Mouse (Mus musculus): ENCODE data around the gene 2700049A03Rik. TPM values are rescaled to one million over a fixed set of nuclear protein-coding genes. Genes with fewer than 3 reads are reported as not detected.

The 2700049A03Rik gene
- polyA plus RNA-seq, 1 experiment = 1.7 TPM

DNA sequence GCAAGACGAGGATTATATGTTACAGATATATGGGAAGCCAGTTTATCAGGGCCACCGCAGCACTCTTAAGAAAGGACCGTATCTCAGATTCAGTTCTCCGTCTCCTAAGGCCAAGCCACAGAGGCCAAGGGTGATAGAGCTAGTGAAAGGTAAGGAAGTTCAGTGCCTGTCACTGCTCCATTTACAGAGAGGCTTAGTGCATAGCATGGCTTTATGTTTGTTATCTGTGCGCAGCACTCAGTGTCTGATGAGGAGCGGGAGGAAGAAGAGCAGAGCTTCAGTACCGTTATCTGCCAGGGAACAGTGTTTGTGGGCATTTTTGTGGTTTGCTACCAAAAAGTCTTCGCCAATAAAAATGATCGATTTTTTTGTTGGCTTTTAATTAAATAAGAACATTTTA is 27.8 kb downstream of the 2700049A03Rik start:
- DNase-seq (ENCODE audit: low read depth in 1 of 2, low spot score in 2 of 2) = no peak
- no peak for TF ChIP-seq CTCF (IDR thresholded peaks at IDR 0.05; ENCODE audit: extremely low read depth, insufficient read depth, insufficient read length, insufficient replicate concordance)
- no peak for TF ChIP-seq POLR2A (IDR thresholded peaks at IDR 0.05; ENCODE audit: low read depth, low read length)

DNA sequence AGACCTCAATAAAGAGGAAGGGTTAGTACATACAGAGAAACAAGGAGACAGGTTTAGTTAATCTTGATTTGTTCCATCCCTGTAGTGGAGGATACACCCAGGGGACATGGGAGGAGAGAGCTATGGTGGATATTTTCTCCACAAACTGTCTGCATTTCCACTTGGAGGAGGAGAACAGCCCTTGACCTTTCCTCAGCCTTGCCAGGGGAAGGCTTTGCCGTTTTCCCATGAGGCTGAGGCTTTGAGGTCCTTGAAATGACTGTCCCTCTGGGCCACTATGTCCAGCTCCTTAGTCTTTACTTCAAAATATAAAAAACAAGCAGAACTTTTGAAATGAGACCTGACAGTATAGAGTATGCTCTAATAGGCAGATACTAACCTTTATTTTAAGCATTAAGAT is 33.3 kb downstream of the 2700049A03Rik start:
- TF ChIP-seq POLR2A (IDR thresholded peaks at IDR 0.05; ENCODE audit: low read depth, low read length) (no peak), CTCF (IDR thresholded peaks at IDR 0.05; ENCODE audit: extremely low read depth, insufficient read depth, insufficient read length, insufficient replicate concordance) (no peak)
- WGBS = 97% methylated on average over 1 of the region's 1 CpGs
- DNase-seq (ENCODE audit: low read depth in 1 of 2, low spot score in 2 of 2) = no peak
- H3K4me1 ChIP-seq (ENCODE audit: control insufficient read depth, insufficient read depth, insufficient read length) = no peaks in the 10 kb centered on the region
- H3K27ac ChIP-seq (ENCODE audit: insufficient read depth, low read length) = no peak overlapping the region
- no peaks in the 10 kb centered on the region for H3K27me3 ChIP-seq (ENCODE audit: control insufficient read depth, insufficient read depth, low read length)
- H3K4me3 ChIP-seq (ENCODE audit: extremely low read depth, insufficient read depth, insufficient read length) = no peak overlapping the region
- H3K36me3 ChIP-seq (ENCODE audit: control insufficient read depth, insufficient read depth, low read length) = peaks cover 6% of the 10 kb centered on the region; the same call in 1 of the 2 replicates

More for the DNA sequence above, 27.8 kb downstream of the 2700049A03Rik start:
- WGBS = 84% methylated on average over 9 of the region's 9 CpGs
- Histone ChIP-seq H3K4me3 (ENCODE audit: extremely low read depth, insufficient read depth, insufficient read length) (no peak overlapping the region), H3K4me1 (ENCODE audit: control insufficient read depth, insufficient read depth, insufficient read length) (no peaks in the 10 kb centered on the region), H3K27ac (ENCODE audit: insufficient read depth, low read length) (no peak overlapping the region), H3K27me3 (ENCODE audit: control insufficient read depth, insufficient read depth, low read length) (no peaks in the 10 kb centered on the region), H3K36me3 (ENCODE audit: control insufficient read depth, insufficient read depth, low read length) (peaks cover 14% of the 10 kb centered on the region)

DNA sequence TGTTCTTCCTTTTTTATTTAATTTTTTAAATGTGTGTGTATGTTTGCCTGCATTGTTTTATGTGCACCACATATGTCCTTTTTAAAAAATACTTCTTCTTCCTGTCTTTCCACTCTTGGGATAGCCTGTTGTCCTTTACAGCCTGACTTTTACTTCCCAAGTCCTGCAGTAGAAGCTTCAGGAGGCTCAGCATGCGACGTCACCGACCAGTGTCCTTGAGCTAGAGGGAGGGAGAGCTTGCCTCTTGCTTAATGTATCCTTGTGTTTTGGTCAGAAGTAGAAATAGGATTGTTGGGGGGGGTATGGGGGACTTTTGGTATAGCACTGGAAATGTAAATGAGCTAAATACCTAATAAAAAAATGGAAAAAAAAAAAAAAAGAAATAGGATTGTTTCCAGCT is 47.1 kb downstream of the 2700049A03Rik start:
- Histone ChIP-seq H3K4me3 (ENCODE audit: extremely low read depth, insufficient read depth, insufficient read length) (no peak overlapping the region), H3K4me1 (ENCODE audit: control insufficient read depth, insufficient read depth, insufficient read length) (no peaks in the 10 kb centered on the region; the same call in 1 of the 2 replicates), H3K36me3 (ENCODE audit: control insufficient read depth, insufficient read depth, low read length) (peaks cover 13% of the 10 kb centered on the region), H3K27me3 (ENCODE audit: control insufficient read depth, insufficient read depth, low read length) (no peaks in the 10 kb centered on the region), H3K27ac (ENCODE audit: insufficient read depth, low read length) (no peak overlapping the region)
- no peak for DNase-seq (ENCODE audit: low read depth in 1 of 2, low spot score in 2 of 2)
- 96% methylated on average over 3 of the region's 3 CpGs for WGBS
- TF ChIP-seq CTCF (IDR thresholded peaks at IDR 0.05; ENCODE audit: extremely low read depth, insufficient read depth, insufficient read length, insufficient replicate concordance) = no peak
- no peak for TF ChIP-seq POLR2A (IDR thresholded peaks at IDR 0.05; ENCODE audit: low read depth, low read length)

DNA sequence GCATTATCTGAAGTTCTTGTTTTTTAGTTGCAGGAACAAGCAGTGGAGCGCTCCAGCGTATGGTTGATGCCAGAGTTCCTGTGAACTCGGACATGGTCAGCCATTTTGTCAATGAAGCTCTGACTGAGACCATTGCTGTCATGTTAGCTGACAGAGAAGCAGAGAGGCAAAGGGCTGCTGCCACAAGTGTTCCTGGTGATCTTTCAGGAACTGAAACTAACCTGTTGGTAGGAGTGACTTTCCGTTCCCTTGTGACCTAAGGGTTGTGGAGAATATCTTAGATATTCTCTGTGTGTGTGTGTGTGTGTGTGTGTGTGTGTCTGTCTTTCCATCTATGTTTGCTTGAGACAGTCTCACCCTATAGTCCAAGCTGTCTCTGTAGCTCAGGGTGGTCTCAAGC is 47.7 kb downstream of the 2700049A03Rik start:
- no peaks in the 10 kb centered on the region; the same call in 1 of the 2 replicates for H3K4me1 ChIP-seq (ENCODE audit: control insufficient read depth, insufficient read depth, insufficient read length)
- no peak overlapping the region for H3K4me3 ChIP-seq (ENCODE audit: extremely low read depth, insufficient read depth, insufficient read length)
- H3K27ac ChIP-seq (ENCODE audit: insufficient read depth, low read length) = no peak overlapping the region
- H3K36me3 ChIP-seq (ENCODE audit: control insufficient read depth, insufficient read depth, low read length) = peaks cover 12% of the 10 kb centered on the region
- H3K27me3 ChIP-seq (ENCODE audit: control insufficient read depth, insufficient read depth, low read length) = no peaks in the 10 kb centered on the region
- WGBS = 66% methylated on average over 4 of the region's 4 CpGs
- peak in 1 of 2 experiments; percentile 9 for DNase-seq (ENCODE audit: low read depth in 1 of 2, low spot score in 2 of 2)
- TF ChIP-seq CTCF (IDR thresholded peaks at IDR 0.05; ENCODE audit: extremely low read depth, insufficient read depth, insufficient read length, insufficient replicate concordance) = no peak

DNA sequence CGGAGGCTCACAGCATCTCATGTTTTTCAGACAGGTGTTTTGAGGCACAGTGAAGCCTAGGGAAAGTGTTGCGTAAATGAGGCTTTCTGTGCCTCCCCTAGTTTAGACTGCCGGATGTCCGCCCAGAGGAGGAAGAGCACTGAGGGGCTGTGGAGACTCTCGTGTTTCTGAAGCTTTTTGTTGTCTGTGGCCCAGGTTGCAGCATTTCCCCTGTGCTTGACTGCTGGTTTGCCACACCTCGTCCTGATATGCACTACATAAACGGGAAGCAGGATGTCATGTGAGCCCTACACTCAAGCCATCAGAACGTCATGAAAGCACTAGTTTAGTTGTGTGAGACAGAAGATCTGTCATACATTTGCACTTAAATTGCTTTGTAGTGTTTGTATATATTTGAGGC is 56.1 kb downstream of the 2700049A03Rik start:
- DNase-seq (ENCODE audit: low read depth in 1 of 2, low spot score in 2 of 2) = no peak
- TF ChIP-seq CTCF (IDR thresholded peaks at IDR 0.05; ENCODE audit: extremely low read depth, insufficient read depth, insufficient read length, insufficient replicate concordance) = no peak

DNA sequence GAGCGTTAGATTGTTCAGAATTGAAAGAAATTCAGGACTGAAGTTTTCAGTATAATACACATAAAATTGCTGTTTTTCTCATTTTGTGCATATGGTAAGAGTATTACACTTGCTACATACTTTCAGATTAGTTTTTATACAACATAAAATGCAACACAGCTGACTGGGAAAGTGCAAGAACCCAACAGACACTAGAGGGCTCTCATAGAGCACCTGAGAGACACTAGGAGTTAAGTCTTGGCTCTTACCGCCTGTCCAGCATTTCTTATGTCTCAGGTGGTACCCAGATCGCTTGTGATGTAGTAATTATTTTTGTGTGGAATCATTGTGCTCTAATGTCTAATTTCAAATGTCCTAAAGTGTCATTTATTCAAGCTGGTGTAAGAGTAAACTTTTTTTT is 61.0 kb downstream of the 2700049A03Rik start:
- no peaks in the 10 kb centered on the region for H3K4me1 ChIP-seq (ENCODE audit: control insufficient read depth, insufficient read depth, insufficient read length)
- H3K4me3 ChIP-seq (ENCODE audit: extremely low read depth, insufficient read depth, insufficient read length) = no peak overlapping the region
- no peak overlapping the region for H3K27ac ChIP-seq (ENCODE audit: insufficient read depth, low read length)
- H3K36me3 ChIP-seq (ENCODE audit: control insufficient read depth, insufficient read depth, low read length) = peaks cover 18% of the 10 kb centered on the region
- WGBS = 87% methylated on average over 3 of the region's 3 CpGs
- no peak for DNase-seq (ENCODE audit: low read depth in 1 of 2, low spot score in 2 of 2)
- TF ChIP-seq POLR2A (IDR thresholded peaks at IDR 0.05; ENCODE audit: low read depth, low read length) (no peak), CTCF (IDR thresholded peaks at IDR 0.05; ENCODE audit: extremely low read depth, insufficient read depth, insufficient read length, insufficient replicate concordance) (no peak)
- no peaks in the 10 kb centered on the region for H3K27me3 ChIP-seq (ENCODE audit: control insufficient read depth, insufficient read depth, low read length)

More for the DNA sequence above, 56.1 kb downstream of the 2700049A03Rik start:
- no peak overlapping the region for H3K4me3 ChIP-seq (ENCODE audit: extremely low read depth, insufficient read depth, insufficient read length)
- H3K27me3 ChIP-seq (ENCODE audit: control insufficient read depth, insufficient read depth, low read length) = no peaks in the 10 kb centered on the region
- H3K4me1 ChIP-seq (ENCODE audit: control insufficient read depth, insufficient read depth, insufficient read length) = no peaks in the 10 kb centered on the region
- H3K27ac ChIP-seq (ENCODE audit: insufficient read depth, low read length) = no peak overlapping the region
- WGBS = 71% methylated on average over 8 of the region's 8 CpGs
- peaks cover 26% of the 10 kb centered on the region for H3K36me3 ChIP-seq (ENCODE audit: control insufficient read depth, insufficient read depth, low read length)

DNA sequence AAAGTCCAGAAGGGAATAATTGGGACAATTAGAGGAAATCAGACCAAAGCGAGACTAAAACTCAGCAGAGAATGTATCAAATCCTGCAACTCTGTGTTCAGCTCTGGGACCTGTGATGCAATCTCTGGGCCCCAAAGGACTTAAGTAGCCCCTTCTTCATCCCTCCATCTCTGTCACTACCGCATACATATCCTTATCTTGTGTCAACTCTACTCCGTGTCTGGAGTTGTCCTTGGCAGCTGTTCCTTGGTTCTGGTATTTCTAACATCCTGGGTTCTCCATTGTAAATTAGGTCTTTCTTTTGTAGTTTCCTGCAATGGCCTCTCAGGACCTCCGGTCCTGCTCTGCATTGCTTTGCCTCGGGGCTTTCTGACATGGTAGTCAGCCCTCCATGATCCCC is 65.1 kb downstream of the 2700049A03Rik start:
- no peak for DNase-seq (ENCODE audit: low read depth in 1 of 2, low spot score in 2 of 2)
- Histone ChIP-seq H3K36me3 (ENCODE audit: control insufficient read depth, insufficient read depth, low read length) (peaks cover 10% of the 10 kb centered on the region), H3K4me3 (ENCODE audit: extremely low read depth, insufficient read depth, insufficient read length) (no peak overlapping the region), H3K27ac (ENCODE audit: insufficient read depth, low read length) (no peak overlapping the region), H3K27me3 (ENCODE audit: control insufficient read depth, insufficient read depth, low read length) (no peaks in the 10 kb centered on the region), H3K4me1 (ENCODE audit: control insufficient read depth, insufficient read depth, insufficient read length) (no peaks in the 10 kb centered on the region)
- 91% methylated on average over 5 of the region's 5 CpGs for WGBS
- TF ChIP-seq POLR2A (IDR thresholded peaks at IDR 0.05; ENCODE audit: low read depth, low read length) (no peak), CTCF (IDR thresholded peaks at IDR 0.05; ENCODE audit: extremely low read depth, insufficient read depth, insufficient read length, insufficient replicate concordance) (no peak)
